Mouse (Mus musculus) embryonic facial prominence, embryonic 10.5 days (tissue): ENCODE data around the gene Clpp. TPM values are rescaled to one million over a fixed set of nuclear protein-coding genes. Genes with fewer than 3 reads are reported as not detected.

Experiments
- DNase-seq: peaks from one replicate; pipeline ENCODE4 v3.0.0-alpha.2; 2017; ENCODE audit warnings: low spot score
- H3K27ac ChIP-seq: fragments of 300-500 bp; sonication (generic); replicated peaks from 2 replicates; pipeline ENCODE4 v1.5.1; 2016; ENCODE audit warnings: mild to moderate bottlenecking
- H3K27me3 ChIP-seq: fragments of 300-500 bp; sonication (generic); replicated peaks from 2 replicates; pipeline ENCODE4 v1.6.1; 2016; ENCODE audit warnings: low read depth, mild to moderate bottlenecking; ENCODE audit not compliant: poor library complexity, severe bottlenecking
- H3K36me3 ChIP-seq: fragments of 300-500 bp; sonication (generic); replicated peaks from 2 replicates; pipeline ENCODE4 v1.6.1; 2016; ENCODE audit warnings: mild to moderate bottlenecking, moderate library complexity
- H3K4me1 ChIP-seq: fragments of 300-500 bp; sonication (generic); 2 replicates; pipeline ENCODE4 v1.6.1; 2016
- H3K4me3 ChIP-seq: fragments of 300-500 bp; sonication (generic); 2 replicates; pipeline ENCODE4 v1.5.1; 2016; ENCODE audit warnings: mild to moderate bottlenecking, moderate library complexity
- H3K9me3 ChIP-seq: fragments of 300-500 bp; sonication (generic); 2 replicates; pipeline ENCODE4 v1.6.1; 2016; ENCODE audit warnings: mild to moderate bottlenecking
- WGBS: fragments of 180-500 bp; shearing (Covaris S2); methylation state at CpG from one replicate; pipeline ENCODE4 v1.1.7; 2016; 5-methylcytosine and 5-hydroxymethylcytosine counted together
- polyA plus RNA-seq: library from polyadenylated mRNA; unstranded; fragments of >200 nt; fragmentation: Nextera tagmentation; extraction: Ambion mirVana; gene quantifications from 2 replicates; pipeline ENCODE4 v1.2.1, GENCODE M21; 2016

Clpp gene
- polyA plus RNA-seq, 1 experiment from 2014 or later, result 192 TPM

DNA sequence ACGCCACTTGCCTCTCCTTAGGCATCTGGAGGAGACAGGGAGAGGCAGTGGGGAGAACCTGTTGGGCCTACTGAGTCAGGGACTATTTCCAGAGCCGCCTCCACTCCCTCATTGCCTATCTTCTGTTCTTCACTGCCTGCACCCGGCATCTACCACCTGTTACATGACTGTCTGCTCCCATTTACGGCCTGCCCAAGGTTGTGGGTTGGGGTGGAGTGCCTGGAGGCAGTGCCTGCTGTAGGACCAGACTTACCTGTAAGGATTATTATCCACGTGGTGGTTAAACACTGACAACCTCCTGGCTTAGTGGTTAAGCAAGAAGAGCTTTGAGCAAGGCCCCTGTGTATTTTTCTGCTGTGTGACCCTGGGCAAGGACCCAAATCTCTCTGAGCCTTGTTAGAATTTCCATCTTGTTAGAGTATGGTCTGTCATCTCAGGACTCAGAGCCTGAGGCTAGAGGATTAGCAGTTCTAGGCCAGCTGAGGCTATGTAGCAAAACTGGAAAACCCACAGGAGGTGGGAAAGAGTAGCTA is 15.3 kb upstream of the Clpp start:
- Histone ChIP-seq H3K4me1 (no peaks in the 10 kb centered on the region), H3K36me3 (no peaks in the 10 kb centered on the region), H3K4me3 (no peak overlapping the region), H3K27me3 (no peaks in the 10 kb centered on the region), H3K27ac (no peak overlapping the region), H3K9me3 (no peaks in the 10 kb centered on the region)
- no peak for DNase-seq
- WGBS, result 78% methylated on average over 5 of the region's 5 CpGs

DNA sequence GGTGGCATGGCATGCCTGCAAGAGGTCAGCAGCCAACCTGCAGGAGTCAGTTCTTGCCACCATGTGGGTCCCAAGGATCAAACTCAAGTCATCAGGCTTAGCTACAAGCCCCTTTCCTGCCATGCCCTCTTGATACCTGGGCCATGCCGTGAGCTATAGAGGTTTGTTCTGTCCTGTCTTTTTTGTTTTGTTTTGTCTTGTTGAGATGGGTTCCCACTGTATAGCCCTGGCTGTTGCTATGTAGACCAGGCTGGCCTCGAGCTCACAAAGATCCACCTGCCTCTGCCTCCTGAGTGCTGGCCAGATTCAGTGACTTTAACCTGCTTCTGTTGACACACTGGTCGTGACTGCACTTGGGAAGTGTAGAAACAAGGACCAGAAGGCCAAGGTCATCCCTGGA is 14.7 kb upstream of the Clpp start:
- Histone ChIP-seq H3K36me3 (no peaks in the 10 kb centered on the region), H3K9me3 (no peaks in the 10 kb centered on the region), H3K4me1 (no peaks in the 10 kb centered on the region), H3K27ac (no peak overlapping the region), H3K27me3 (no peaks in the 10 kb centered on the region), H3K4me3 (no peak overlapping the region)
- WGBS, result 84% methylated on average over 3 of the region's 3 CpGs
- DNase-seq, result no peak

DNA sequence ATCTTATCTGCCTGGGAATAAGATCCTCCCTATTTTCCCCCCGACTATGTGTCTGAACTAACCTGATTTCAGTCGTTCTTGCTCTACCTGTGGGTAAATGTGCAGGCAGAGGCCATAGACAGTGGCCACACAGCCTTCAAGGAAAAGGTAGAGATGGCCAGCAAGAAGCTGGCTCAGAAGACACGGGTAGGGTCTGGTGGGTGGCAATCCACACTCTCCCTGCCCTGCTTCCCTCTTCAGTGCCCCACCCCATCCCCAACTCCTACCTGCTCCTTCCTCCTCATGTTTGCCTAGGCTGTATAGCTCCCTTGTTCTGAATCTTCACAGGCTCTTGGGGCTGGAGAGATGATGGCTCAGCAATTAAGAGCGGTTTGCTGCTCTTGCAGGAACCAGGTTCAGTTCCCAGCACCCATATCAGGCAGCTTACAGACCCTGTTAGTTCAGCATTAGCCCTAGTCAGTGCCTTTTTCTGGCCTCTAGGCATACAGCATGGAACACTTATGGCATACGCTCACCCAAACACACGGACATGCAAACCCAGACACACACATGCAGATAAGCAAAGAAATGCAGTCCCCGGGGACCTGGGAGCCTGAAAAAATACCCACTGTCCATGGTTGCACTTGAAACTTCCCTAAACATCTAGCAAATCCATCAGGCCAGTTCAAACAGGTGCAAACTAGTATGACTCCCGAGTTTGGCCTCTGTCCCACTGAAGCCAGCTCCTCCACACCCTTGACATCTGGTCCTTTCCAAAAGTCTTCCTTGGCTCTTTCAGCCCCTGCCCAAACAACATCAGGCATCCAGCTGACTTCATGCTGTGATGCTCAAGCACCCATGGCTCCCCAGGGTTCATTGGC is 13.3 kb upstream of the Clpp start:
- WGBS, result 79% methylated on average over 8 of the region's 8 CpGs
- no peaks in the 10 kb centered on the region for H3K27me3 ChIP-seq
- no peaks in the 10 kb centered on the region for H3K9me3 ChIP-seq
- H3K27ac ChIP-seq, result no peak overlapping the region
- DNase-seq, result no peak
- no peak overlapping the region for H3K4me3 ChIP-seq
- H3K4me1 ChIP-seq, result no peaks in the 10 kb centered on the region
- no peaks in the 10 kb centered on the region for H3K36me3 ChIP-seq

DNA sequence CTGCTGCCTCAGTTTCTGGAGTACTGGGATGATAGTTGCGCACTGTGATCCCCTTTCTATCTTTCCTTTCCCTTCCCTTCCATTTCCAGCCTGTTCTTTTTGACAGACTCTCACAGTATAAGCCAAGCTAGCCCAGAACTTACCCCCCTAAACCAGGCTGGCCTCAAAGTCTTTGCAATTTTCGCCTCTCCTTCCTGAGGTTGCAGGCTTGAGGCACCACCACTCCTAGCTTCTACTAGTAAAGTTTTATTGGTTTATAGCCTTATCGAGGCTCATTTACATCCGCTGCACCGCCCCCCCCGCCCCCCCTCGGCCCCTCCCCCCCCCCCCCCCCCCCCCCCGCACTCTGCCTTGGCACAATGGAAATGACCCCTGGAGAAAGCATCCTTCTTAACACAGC is 10.6 kb upstream of the Clpp start:
- no peak overlapping the region for H3K4me3 ChIP-seq
- H3K27me3 ChIP-seq, result no peaks in the 10 kb centered on the region
- 34% methylated on average over 8 of the region's 8 CpGs for WGBS

DNA sequence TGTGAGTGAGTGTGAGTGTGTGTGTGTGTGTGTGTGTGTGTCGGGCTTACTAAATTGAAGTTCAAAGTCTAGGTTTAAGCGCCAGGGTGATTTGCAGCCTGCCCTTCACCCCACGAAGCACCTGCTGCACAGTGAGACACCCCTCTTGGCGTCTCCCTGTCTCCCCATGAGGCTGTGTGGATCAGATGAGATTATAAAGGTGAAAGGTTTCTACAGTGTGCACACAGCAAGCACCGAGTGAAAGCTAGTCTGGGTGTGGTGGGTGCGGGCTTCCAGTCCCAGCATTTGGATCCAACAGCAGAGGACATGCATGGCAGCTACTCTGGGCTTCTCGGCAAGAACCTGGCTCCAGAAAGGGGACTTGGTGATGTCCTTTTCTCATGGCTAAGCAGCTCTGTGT is 9.1 kb upstream of the Clpp start:
- no peaks in the 10 kb centered on the region for H3K9me3 ChIP-seq
- no peaks in the 10 kb centered on the region for H3K4me1 ChIP-seq
- no peak overlapping the region for H3K27ac ChIP-seq
- no peaks in the 10 kb centered on the region for H3K36me3 ChIP-seq
- H3K27me3 ChIP-seq, result no peaks in the 10 kb centered on the region
- WGBS, result 79% methylated on average over 7 of the region's 7 CpGs
- DNase-seq, result no peak
- no peak overlapping the region for H3K4me3 ChIP-seq

More for the DNA sequence above, 10.6 kb upstream of the Clpp start:
- H3K4me1 ChIP-seq, result no peaks in the 10 kb centered on the region
- H3K9me3 ChIP-seq, result no peaks in the 10 kb centered on the region
- no peak for DNase-seq
- no peak overlapping the region for H3K27ac ChIP-seq
- H3K36me3 ChIP-seq, result no peaks in the 10 kb centered on the region

DNA sequence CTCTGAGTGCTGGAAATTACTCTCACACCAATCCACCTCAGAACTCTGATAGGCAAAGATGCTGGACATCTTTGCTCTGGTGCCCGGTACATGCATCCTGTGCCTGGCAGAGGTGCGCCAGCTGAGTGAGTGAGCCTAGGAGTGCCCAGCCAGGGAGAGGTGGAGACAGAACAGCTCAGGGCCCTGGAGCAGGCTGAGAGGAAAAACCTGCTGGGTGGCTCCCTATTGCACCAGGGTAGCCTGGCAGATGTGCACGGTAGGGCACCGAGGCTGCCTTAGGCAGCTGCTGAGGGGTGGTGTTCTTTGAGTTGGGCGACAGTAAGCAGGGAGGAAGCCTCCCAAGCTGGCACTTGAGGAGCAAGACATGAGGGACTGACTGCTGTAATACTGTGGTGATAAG is 8.1 kb upstream of the Clpp start, which contains the start of gene Acer1:
TSS of gene Acer1 (minus strand) at position 114 of the 400 bp plus-strand sequence.
- no peak for DNase-seq
- WGBS, result 71% methylated on average over 5 of the region's 5 CpGs
- Histone ChIP-seq H3K9me3 (no peaks in the 10 kb centered on the region), H3K36me3 (no peaks in the 10 kb centered on the region), H3K27me3 (no peaks in the 10 kb centered on the region), H3K27ac (no peak within 1 kb of the TSS), H3K4me1 (no peaks in the 10 kb centered on the region), H3K4me3 (no peak within 1 kb of the TSS)

DNA sequence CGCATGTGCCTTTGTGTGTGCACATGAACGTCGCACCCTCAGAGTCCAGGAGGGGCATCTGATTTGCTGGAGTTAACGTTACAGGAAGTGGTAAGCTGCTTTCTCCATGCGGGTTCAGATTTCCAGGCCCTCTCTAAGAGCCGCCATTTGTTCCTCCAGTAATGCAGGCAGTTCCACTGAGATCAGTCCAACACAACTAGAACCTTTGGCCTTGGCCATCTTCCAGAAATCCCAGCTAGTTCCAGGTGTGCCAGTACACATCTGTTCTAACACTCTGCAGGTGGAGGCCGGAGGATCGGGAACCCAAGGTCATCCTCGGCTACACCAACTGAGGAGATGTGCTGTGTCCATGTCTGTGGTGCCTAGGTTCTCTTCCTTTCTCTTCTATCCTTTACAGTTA is 5.2 kb upstream of the Clpp start:
- Histone ChIP-seq H3K27ac (no peak overlapping the region), H3K9me3 (no peaks in the 10 kb centered on the region), H3K4me3 (no peak overlapping the region), H3K36me3 (no peaks in the 10 kb centered on the region), H3K27me3 (no peaks in the 10 kb centered on the region), H3K4me1 (0 out of 2 replicates have a peak, but pooled peaks cover 2% of the 10 kb centered on the region)
- DNase-seq, result no peak
- 83% methylated on average over 9 of the region's 9 CpGs for WGBS

DNA sequence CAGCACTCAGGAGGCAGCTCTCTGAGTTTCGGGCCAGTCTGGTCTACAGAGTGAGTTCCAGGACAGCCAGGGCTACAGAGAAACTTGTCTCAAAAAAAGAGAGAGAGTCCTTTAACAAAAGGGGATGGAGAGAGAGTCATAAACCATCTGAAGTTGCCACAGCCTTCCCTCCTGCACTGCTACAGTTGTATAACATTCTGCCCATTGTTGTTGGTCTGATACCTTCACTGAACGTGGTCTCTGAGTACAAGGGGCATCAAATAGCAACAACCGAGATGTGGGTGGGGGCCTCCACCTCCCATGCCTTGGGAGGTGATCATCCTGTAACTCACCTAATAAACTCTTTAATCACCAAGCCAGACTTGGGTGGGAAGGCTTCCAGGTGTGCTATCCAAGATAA is 4.4 kb upstream of the Clpp start:
- no peaks in the 10 kb centered on the region for H3K9me3 ChIP-seq
- no peak for DNase-seq
- no peak overlapping the region for H3K27ac ChIP-seq
- 79% methylated on average over 3 of the region's 3 CpGs for WGBS
- no peaks in the 10 kb centered on the region for H3K27me3 ChIP-seq
- no peaks in the 10 kb centered on the region for H3K36me3 ChIP-seq
- H3K4me1 ChIP-seq, result peaks cover 3% of the 10 kb centered on the region; the same call in 1 of the 2 replicates
- H3K4me3 ChIP-seq, result no peak overlapping the region

DNA sequence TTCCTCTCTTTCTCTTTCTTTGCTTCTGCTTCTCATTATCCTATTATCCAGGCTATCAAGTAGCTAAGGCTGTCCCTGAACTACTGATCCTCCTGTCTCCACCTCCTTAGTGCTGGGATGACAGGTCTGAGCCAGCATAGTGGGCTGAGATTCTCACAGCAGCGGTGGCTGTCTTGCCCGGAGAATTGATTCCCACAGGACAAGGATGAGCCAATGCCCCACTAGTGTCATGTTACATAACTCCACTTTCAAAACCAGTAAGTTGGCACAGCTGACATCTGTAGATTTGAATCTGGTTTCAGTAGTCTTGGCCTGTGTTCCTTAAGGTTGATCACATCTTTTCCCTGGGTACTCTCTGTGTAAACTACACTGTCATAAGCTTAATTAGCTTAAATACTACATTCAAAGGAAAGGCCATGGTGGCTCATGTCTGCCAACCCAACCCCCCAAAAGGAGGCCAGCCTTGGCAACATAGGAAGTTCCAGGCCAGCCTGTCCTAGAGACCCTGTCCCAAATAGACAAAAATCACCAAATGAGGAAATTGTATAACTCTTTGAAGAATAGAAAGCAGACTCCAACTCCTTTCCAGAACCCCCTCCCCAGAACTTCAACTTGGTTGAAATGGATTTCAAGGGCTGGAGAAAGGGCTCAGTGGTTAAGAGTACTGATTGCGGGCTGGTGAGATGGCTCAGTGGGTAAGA is 3.9 kb upstream of the Clpp start:
- peaks cover 3% of the 10 kb centered on the region for H3K36me3 ChIP-seq
- no peak for DNase-seq
- H3K27me3 ChIP-seq, result no peaks in the 10 kb centered on the region
- H3K9me3 ChIP-seq, result no peaks in the 10 kb centered on the region
- peaks cover 9% of the 10 kb centered on the region for H3K4me1 ChIP-seq
- H3K4me3 ChIP-seq, result no peak overlapping the region
- H3K27ac ChIP-seq, result no peak overlapping the region
- WGBS, result 82% methylated on average over 3 of the region's 3 CpGs

DNA sequence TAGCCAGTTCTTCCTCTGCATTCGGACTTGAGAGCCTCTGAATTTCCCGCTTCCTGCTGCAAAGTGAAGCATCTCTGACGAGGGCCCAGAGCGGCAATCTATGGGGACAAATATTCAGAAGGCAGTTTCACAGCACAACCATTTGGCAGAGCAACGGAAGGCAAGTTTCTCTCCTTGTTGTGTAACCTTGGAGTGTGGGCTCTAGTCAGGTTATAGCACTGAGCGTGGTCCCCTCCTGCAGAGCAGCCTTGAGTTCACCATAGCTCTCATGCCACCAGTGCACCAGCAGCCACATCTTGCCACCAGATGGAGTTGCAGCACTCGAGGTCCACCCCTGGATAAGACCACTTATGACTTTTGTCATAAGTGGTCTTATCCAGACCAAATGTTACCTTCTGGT is 1.7 kb upstream of the Clpp start:
- DNase-seq, result no peak
- Histone ChIP-seq H3K4me3 (no peak overlapping the region), H3K4me1 (peaks cover 13% of the 10 kb centered on the region), H3K27ac (no peak overlapping the region), H3K27me3 (no peaks in the 10 kb centered on the region), H3K9me3 (no peaks in the 10 kb centered on the region), H3K36me3 (peaks cover 25% of the 10 kb centered on the region)
- 87% methylated on average over 7 of the region's 7 CpGs for WGBS

DNA sequence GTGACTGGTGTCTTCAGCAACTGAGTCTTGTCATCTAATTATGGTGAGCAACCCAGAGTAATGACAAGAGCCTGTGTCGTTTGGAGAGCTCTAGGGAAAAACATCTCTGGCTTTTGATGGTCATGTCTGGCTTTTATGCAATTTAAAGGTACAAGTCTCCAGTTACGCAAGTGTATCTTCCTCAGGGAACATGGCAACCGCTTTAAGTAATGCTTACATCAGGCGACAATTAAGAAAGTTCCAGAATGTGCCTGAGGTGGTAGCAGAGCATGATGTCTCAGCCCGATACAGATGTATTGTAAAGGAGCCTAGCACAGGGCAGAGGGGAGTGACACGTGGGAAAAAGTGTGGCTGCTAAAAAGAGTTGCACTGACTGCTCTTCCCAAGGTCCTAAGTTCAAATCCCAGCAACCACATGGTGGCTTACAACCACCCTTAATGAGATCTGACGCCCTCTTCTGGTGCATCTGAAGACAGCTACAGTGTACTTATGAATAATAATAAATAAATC is 1.1 kb upstream of the Clpp start:
- Histone ChIP-seq H3K36me3 (peaks cover 30% of the 10 kb centered on the region), H3K4me3 (peak overlapping the region; percentile 89), H3K27ac (peak overlapping the region; percentile 44; the same call in 1 of the 2 replicates), H3K4me1 (peaks cover 13% of the 10 kb centered on the region), H3K27me3 (no peaks in the 10 kb centered on the region), H3K9me3 (no peaks in the 10 kb centered on the region)
- DNase-seq, result no peak
- 72% methylated on average over 7 of the region's 7 CpGs for WGBS

DNA sequence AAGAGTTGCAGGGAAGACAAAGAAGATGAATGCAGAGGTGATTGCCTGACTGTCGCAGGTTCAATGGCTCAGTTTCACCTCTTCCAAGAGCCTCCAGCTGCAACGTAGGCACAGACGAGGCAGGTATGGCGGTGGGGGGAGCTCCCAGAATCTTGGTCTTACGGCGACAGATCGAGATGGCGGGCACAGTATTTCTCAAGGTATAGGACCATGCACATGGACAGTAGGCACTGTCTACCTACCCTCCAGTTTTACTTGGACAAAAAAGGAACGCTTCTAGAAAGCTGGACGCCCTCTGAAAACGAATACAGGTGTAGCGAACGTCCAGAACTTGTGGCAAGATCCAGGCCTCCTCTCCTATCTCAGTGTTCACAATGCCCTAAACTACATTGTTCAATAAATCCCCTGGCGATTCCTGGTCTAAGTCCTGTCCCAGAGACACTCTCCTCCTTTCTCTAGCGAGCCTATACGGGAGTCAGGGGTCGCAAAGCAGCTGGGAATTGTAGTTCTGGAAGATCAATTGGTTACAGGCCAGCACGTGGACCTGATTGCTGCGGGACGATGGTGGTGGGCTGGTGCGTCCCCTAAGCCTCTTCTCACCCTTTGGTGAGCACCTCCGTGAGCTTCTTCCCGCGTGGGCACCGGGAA is 514 bp upstream of the Clpp start:
- Histone ChIP-seq H3K4me3 (peak overlapping the region; percentile 89), H3K27me3 (no peaks in the 10 kb centered on the region), H3K27ac (peak overlapping the region; percentile 91), H3K4me1 (peaks cover 13% of the 10 kb centered on the region), H3K9me3 (no peaks in the 10 kb centered on the region), H3K36me3 (peaks cover 36% of the 10 kb centered on the region)
- peak; percentile 86 for DNase-seq
- WGBS, result 5% methylated on average over 25 of the region's 25 CpGs
